Mouse (Mus musculus) megakaryocyte, embryonic 14.5 days (primary cell): ENCODE results near the gene Stoml3. TPM values are rescaled to one million over a fixed set of nuclear protein-coding genes. Genes with fewer than 3 reads are reported as not detected.

Experiments
- H3K27me3 ChIP-seq: replicated peaks from 2 replicates; pipeline ENCODE3; 2012; ENCODE audit warnings: inconsistent platforms
- H3K36me3 ChIP-seq: replicated peaks from 2 replicates; pipeline ENCODE3; 2012; ENCODE audit warnings: low read length, inconsistent platforms, mixed read lengths
- H3K4me1 ChIP-seq: 2 replicates; pipeline ENCODE4 v1.6.1; 2012; ENCODE audit warnings: inconsistent platforms
- H3K4me3 ChIP-seq: replicated peaks from 2 replicates; pipeline ENCODE3; 2012; ENCODE audit warnings: moderate library complexity, mild to moderate bottlenecking, inconsistent platforms
- H3K9me3 ChIP-seq: 2 replicates; pipeline ENCODE4 v1.6.1; 2012; ENCODE audit warnings: inconsistent platforms
- FLI1 ChIP-seq: IDR thresholded peaks from 2 replicates; pipeline ENCODE4 v1.6.1; 2012; ENCODE audit warnings: low read length, inconsistent platforms, mixed read lengths
- GATA1 ChIP-seq: IDR thresholded peaks from 3 replicates; pipeline ENCODE4 v1.6.1; 2012; ENCODE audit warnings: mixed read lengths, low read length, inconsistent platforms, borderline replicate concordance
- polyA plus RNA-seq: library from polyadenylated mRNA; stranded (reverse); fragments of >175 nt; gene quantifications from 2 replicates; pipeline ENCODE4 v1.2.3, GENCODE M21; 2012; ENCODE audit warnings: low replicate concordance; ENCODE audit not compliant: insufficient read depth

Stoml3 gene
- polyA plus RNA-seq, 1 experiment, result not detected

GRCm38 (mm10) chr3:53460106-53460505 is 28.3 kb upstream of the Stoml3 start:
- H3K4me3 ChIP-seq, result no peak overlapping the region
- no peaks in the 10 kb centered on the region for H3K9me3 ChIP-seq
- TF ChIP-seq FLI1 (no peak), GATA1 (no peak)
- H3K36me3 ChIP-seq, result peaks cover 66% of the 10 kb centered on the region
- H3K4me1 ChIP-seq, result peaks cover 22% of the 10 kb centered on the region
- no peaks in the 10 kb centered on the region for H3K27me3 ChIP-seq

GRCm38 (mm10) chr3:53462701-53463045 is 25.8 kb upstream of the Stoml3 start:
- TF ChIP-seq FLI1, result no peak
- TF ChIP-seq GATA1, result no peak

GRCm38 (mm10) chr3:53463046-53463764 is 25.2 kb upstream of the Stoml3 start, which contains the start of the genes Nhlrc3 and Proser1:
TSS of gene Nhlrc3 (minus strand) at chr3:53463332.
TSS of gene Proser1 (plus strand) at chr3:53463666.
- TF ChIP-seq FLI1, result no peak
- no peak for TF ChIP-seq GATA1
- Histone ChIP-seq H3K36me3 (peaks cover 50% of the 10 kb centered on the region), H3K4me3 (peak within 1 kb of the TSS; percentile 94), H3K27me3 (no peaks in the 10 kb centered on the region), H3K4me1 (peaks cover 50% of the 10 kb centered on the region), H3K9me3 (no peaks in the 10 kb centered on the region)

More at GRCm38 (mm10) chr3:53462701-53463045, 25.8 kb upstream of the Stoml3 start:
- H3K36me3 ChIP-seq, result peaks cover 51% of the 10 kb centered on the region
- H3K9me3 ChIP-seq, result no peaks in the 10 kb centered on the region
- H3K27me3 ChIP-seq, result no peaks in the 10 kb centered on the region
- peak overlapping the region; percentile 94 for H3K4me3 ChIP-seq
- peaks cover 45% of the 10 kb centered on the region for H3K4me1 ChIP-seq

GRCm38 (mm10) chr3:53463765-53464114 is 24.7 kb upstream of the Stoml3 start:
- Histone ChIP-seq H3K36me3 (peaks cover 50% of the 10 kb centered on the region), H3K4me3 (peak overlapping the region; percentile 94), H3K4me1 (peaks cover 56% of the 10 kb centered on the region), H3K9me3 (no peaks in the 10 kb centered on the region), H3K27me3 (no peaks in the 10 kb centered on the region)
- TF ChIP-seq GATA1 (no peak), FLI1 (no peak)

- peak overlapping the region; percentile 94 for H3K4me3 ChIP-seq
- H3K9me3 ChIP-seq, result no peaks in the 10 kb centered on the region
- H3K27me3 ChIP-seq, result no peaks in the 10 kb centered on the region
- TF ChIP-seq GATA1 (no peak), FLI1 (no peak)
- peaks cover 50% of the 10 kb centered on the region for H3K36me3 ChIP-seq
- H3K4me1 ChIP-seq, result peaks cover 60% of the 10 kb centered on the region
These were observed 24.2 kb upstream of the Stoml3 start for GRCm38 (mm10) chr3:53464146-53464698.

GRCm38 (mm10) chr3:53465330-53465729 is 23.1 kb upstream of the Stoml3 start:
- Histone ChIP-seq H3K27me3 (no peaks in the 10 kb centered on the region), H3K4me3 (peak overlapping the region; percentile 86), H3K4me1 (peaks cover 62% of the 10 kb centered on the region), H3K9me3 (no peaks in the 10 kb centered on the region), H3K36me3 (peaks cover 50% of the 10 kb centered on the region)
- TF ChIP-seq FLI1 (no peak), GATA1 (no peak)

- peaks cover 60% of the 10 kb centered on the region for H3K4me1 ChIP-seq
- peak overlapping the region; percentile 50 for H3K4me3 ChIP-seq
- H3K9me3 ChIP-seq, result no peaks in the 10 kb centered on the region
- H3K36me3 ChIP-seq, result peaks cover 50% of the 10 kb centered on the region
- no peaks in the 10 kb centered on the region for H3K27me3 ChIP-seq
- no peak for TF ChIP-seq GATA1
- TF ChIP-seq FLI1, result no peak
These were observed 22.0 kb upstream of the Stoml3 start for GRCm38 (mm10) chr3:53466481-53466880.

- Histone ChIP-seq H3K9me3 (no peaks in the 10 kb centered on the region), H3K36me3 (peaks cover 57% of the 10 kb centered on the region), H3K4me3 (no peak overlapping the region), H3K27me3 (no peaks in the 10 kb centered on the region), H3K4me1 (peaks cover 53% of the 10 kb centered on the region)
- TF ChIP-seq GATA1, result no peak
- TF ChIP-seq FLI1, result no peak
These were observed 21.1 kb upstream of the Stoml3 start for GRCm38 (mm10) chr3:53467356-53467755.

- Histone ChIP-seq H3K27me3 (no peaks in the 10 kb centered on the region), H3K4me1 (peaks cover 53% of the 10 kb centered on the region), H3K36me3 (peaks cover 80% of the 10 kb centered on the region), H3K4me3 (no peak overlapping the region), H3K9me3 (no peaks in the 10 kb centered on the region)
- no peak for TF ChIP-seq GATA1
- no peak for TF ChIP-seq FLI1
These were observed 18.8 kb upstream of the Stoml3 start for GRCm38 (mm10) chr3:53469650-53470049.

GRCm38 (mm10) chr3:53472061-53472460 is 16.4 kb upstream of the Stoml3 start:
- TF ChIP-seq GATA1, result no peak
- no peak for TF ChIP-seq FLI1
- Histone ChIP-seq H3K36me3 (peaks cover 95% of the 10 kb centered on the region), H3K9me3 (no peaks in the 10 kb centered on the region), H3K27me3 (no peaks in the 10 kb centered on the region), H3K4me1 (peaks cover 35% of the 10 kb centered on the region), H3K4me3 (no peak overlapping the region)
